Mouse (Mus musculus) forebrain, postnatal 0 days (tissue): ENCODE measurements at regions not wholly inside any gene's neighbourhood (a gene's known extent, or its start where the extent isn't known, plus 50 kb on each side); places are given as distances from the start of the nearest gene placed in this dataset.
A peak's percentile ranks its signal among the peaks of the same experiment; 100 is the strongest.
"Not testable (repeated sequence)": the region's sequence is repeated elsewhere in the genome, so short reads cannot be mapped to it uniquely, and the experiment has no call there.

ENCODE experiments used
- ATAC-seq: fragments of 200-750 bp; cut with Nextera tagmentation; 2 replicates; pipeline ENCODE4 v1.8.0; 2017; ENCODE audit warnings: mild to moderate bottlenecking, moderate library complexity
- DNase-seq: peaks from one replicate; pipeline ENCODE4 v3.0.0-alpha.2; 2015
- H3K27ac ChIP-seq: fragments of 300-500 bp; sonication (generic); 2 replicates; pipeline ENCODE4 v1.5.1; 2014; ENCODE audit warnings: low read depth, mild to moderate bottlenecking, antibody characterized with exemption, low read length, moderate library complexity, mixed read lengths
- H3K27me3 ChIP-seq: fragments of 300-500 bp; sonication (generic); 2 replicates; pipeline ENCODE4 v1.6.1; 2014; ENCODE audit warnings: mild to moderate bottlenecking, low read length, mixed read lengths; ENCODE audit not compliant: insufficient read depth
- H3K36me3 ChIP-seq: fragments of 300-500 bp; sonication (generic); 2 replicates; pipeline ENCODE4 v1.6.1; 2014; ENCODE audit warnings: mild to moderate bottlenecking, moderate library complexity; ENCODE audit not compliant: insufficient read depth
- H3K4me1 ChIP-seq: fragments of 300-500 bp; sonication (generic); 2 replicates; pipeline ENCODE4 v1.6.1; 2014; ENCODE audit warnings: antibody characterized with exemption; ENCODE audit not compliant: insufficient read depth
- H3K4me2 ChIP-seq: fragments of 300-500 bp; sonication (generic); 2 replicates; pipeline ENCODE4 v1.6.1; 2014; ENCODE audit warnings: low read depth, mild to moderate bottlenecking, moderate library complexity
- H3K4me3 ChIP-seq: fragments of 300-500 bp; sonication (generic); 2 replicates; pipeline ENCODE4 v1.5.1; 2014; ENCODE audit warnings: low read depth, low read length, mixed read lengths
- H3K9ac ChIP-seq: fragments of 300-500 bp; sonication (generic); 2 replicates; pipeline ENCODE4 v1.6.1; 2014; ENCODE audit warnings: mild to moderate bottlenecking
- H3K9me3 ChIP-seq: fragments of 300-500 bp; sonication (generic); 2 replicates; pipeline ENCODE4 v1.6.1; 2016; ENCODE audit warnings: low read length
- CTCF ChIP-seq: sonication (generic); IDR thresholded peaks from 2 replicates; pipeline ENCODE4 v1.5.1; 2016; ENCODE audit warnings: antibody characterized with exemption, control low read depth, low read depth
- WGBS: fragments of 180-500 bp; shearing (Covaris S2); extraction: QIAGEN DNeasy Blood & Tissue Kit; methylation state at CpG from one replicate; pipeline ENCODE4 v1.1.7; 2014; 5-methylcytosine and 5-hydroxymethylcytosine counted together

GRCm38 (mm10) chr6:63044984-63045383 lies 210.7 kb upstream of the Grid2 start:
- no peaks in the 10 kb centered on the region for H3K36me3 ChIP-seq
- no peak overlapping the region for H3K4me3 ChIP-seq
- ATAC-seq, result no peak
- no peak overlapping the region for H3K9ac ChIP-seq
- H3K27me3 ChIP-seq, result no peaks in the 10 kb centered on the region
- DNase-seq, result no peak
- no peaks in the 10 kb centered on the region for H3K9me3 ChIP-seq
- H3K4me1 ChIP-seq, result no peaks in the 10 kb centered on the region
- 73% methylated on average over 2 of the region's 2 CpGs for WGBS
- TF ChIP-seq CTCF, result no peak
- no peak overlapping the region for H3K4me2 ChIP-seq
- no peak overlapping the region for H3K27ac ChIP-seq

- not testable (repeated sequence) for H3K27ac ChIP-seq
Observed at GRCm38 (mm10) chr6:63064576-63064975, 191.1 kb upstream of the Grid2 start.

GRCm38 (mm10) chr6:63088225-63088624 lies 167.5 kb upstream of the Grid2 start:
- no peak for ATAC-seq
- Histone ChIP-seq H3K27me3 (no peaks in the 10 kb centered on the region), H3K4me2 (no peak overlapping the region), H3K4me1 (no peaks in the 10 kb centered on the region), H3K9me3 (no peaks in the 10 kb centered on the region), H3K27ac (no peak overlapping the region), H3K4me3 (no peak overlapping the region), H3K9ac (no peak overlapping the region), H3K36me3 (no peaks in the 10 kb centered on the region)
- DNase-seq, result no peak
- no peak for TF ChIP-seq CTCF

More at GRCm38 (mm10) chr6:63064576-63064975, 191.1 kb upstream of the Grid2 start:
- not testable (repeated sequence) for ATAC-seq, H3K4me2 ChIP-seq, H3K9ac ChIP-seq, H3K36me3 ChIP-seq, DNase-seq, H3K27me3 ChIP-seq, H3K9me3 ChIP-seq, H3K4me3 ChIP-seq, H3K4me1 ChIP-seq
- 78% methylated on average over 5 of the region's 5 CpGs for WGBS

GRCm38 (mm10) chr6:63128834-63129233 lies 126.8 kb upstream of the Grid2 start:
- not testable (repeated sequence) for H3K4me2 ChIP-seq, H3K27me3 ChIP-seq, H3K9ac ChIP-seq, H3K4me1 ChIP-seq, H3K9me3 ChIP-seq, ATAC-seq, DNase-seq, H3K36me3 ChIP-seq, H3K4me3 ChIP-seq, H3K27ac ChIP-seq

- Histone ChIP-seq H3K27ac (no peak overlapping the region), H3K36me3 (no peaks in the 10 kb centered on the region), H3K9ac (no peak overlapping the region), H3K9me3 (no peaks in the 10 kb centered on the region), H3K4me1 (no peaks in the 10 kb centered on the region), H3K4me2 (no peak overlapping the region), H3K27me3 (no peaks in the 10 kb centered on the region), H3K4me3 (no peak overlapping the region)
- DNase-seq (no peak), ATAC-seq (no peak)
- TF ChIP-seq CTCF, result no peak
- WGBS, result 93% methylated on average over 2 of the region's 2 CpGs
Observed at GRCm38 (mm10) chr6:63149300-63149699, 106.4 kb upstream of the Grid2 start.

GRCm38 (mm10) chr6:63180210-63180609 lies 75.5 kb upstream of the Grid2 start:
- no peaks in the 10 kb centered on the region for H3K27me3 ChIP-seq
- DNase-seq (peak; percentile 43), ATAC-seq (peak; percentile 81)
- H3K27ac ChIP-seq, result no peak overlapping the region
- no peak overlapping the region for H3K9ac ChIP-seq
- H3K4me2 ChIP-seq, result no peak overlapping the region
- no peak overlapping the region for H3K4me3 ChIP-seq
- H3K9me3 ChIP-seq, result no peaks in the 10 kb centered on the region
- 49% methylated on average over 2 of the region's 2 CpGs for WGBS
- H3K36me3 ChIP-seq, result no peaks in the 10 kb centered on the region
- H3K4me1 ChIP-seq, result no peaks in the 10 kb centered on the region
- TF ChIP-seq CTCF, result no peak
